Mouse (Mus musculus): ENCODE results near the gene Ggnbp2.

DNA sequence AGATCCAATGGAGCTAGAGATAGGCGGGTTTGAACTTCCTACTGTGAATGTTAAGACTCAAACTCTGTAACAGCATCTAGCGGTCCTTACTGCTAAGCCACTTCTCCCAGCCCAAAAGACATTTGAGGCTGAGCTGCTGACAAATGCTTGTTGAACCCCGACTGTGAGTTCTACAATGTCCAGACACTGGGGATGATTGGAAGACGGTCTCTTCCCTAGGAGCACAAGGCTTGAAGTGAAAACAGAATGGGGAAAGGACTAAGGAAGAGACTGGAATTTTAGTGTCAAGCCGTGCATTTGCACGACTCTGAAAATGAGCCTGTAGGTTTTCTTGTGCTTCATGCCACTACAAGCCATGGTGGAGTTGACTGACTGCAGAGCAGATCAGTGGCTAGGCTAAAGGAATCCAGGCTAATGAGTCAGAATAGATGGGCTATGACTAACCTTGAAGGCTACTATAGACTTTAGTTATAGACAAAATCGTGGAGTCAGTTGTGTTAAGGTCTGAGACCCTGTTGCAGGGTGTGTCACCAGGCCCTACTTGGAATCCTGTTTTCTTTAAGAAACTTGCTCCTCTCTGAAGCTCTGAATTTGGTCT is 46.2 kb upstream of the Ggnbp2 start:
- TF ChIP-seq GATA1 (IDR thresholded peaks at IDR 0.05; ENCODE audit: borderline replicate concordance, low read length) (no peak), FLI1 (IDR thresholded peaks at IDR 0.05; ENCODE audit: low read length) (no peak)
